Mouse (Mus musculus) left cerebral cortex, postnatal 10 days (tissue): Measurements from ENCODE around the gene Ppm1h. TPM values are rescaled to one million over a fixed set of nuclear protein-coding genes. Genes with fewer than 3 reads are reported as not detected.

ENCODE experiments used
- DNase-seq, 2 experiments: peaks; one replicate each; pipeline ENCODE4 v3.0.0; 2021 to 2022; ENCODE audit warnings: low spot score in 2 of 2, mixed read lengths in 1 of 2; ENCODE audit errors: extremely low spot score in 1 of 2
- intact Hi-C: fragments of 180-260 bp; cut with DNase I; formaldehyde crosslinking; loops from one replicate; pipeline ENCODE4 v1.15.1; 2025
- microRNA-seq: library from miRNA; unstranded; fragments of <30 nt; microRNA quantifications from one replicate; pipeline ENCODE4 v1.2.0, GENCODE M21; 2022
- total RNA-seq, 2 experiments: library from RNA; stranded (reverse); gene quantifications; 2 replicates each; pipeline ENCODE4 v1.2.3; 2021

The Ppm1h gene
- total RNA-seq, 2 experiments from 2014 or later, result 77.5 to 82.7 TPM

DNA sequence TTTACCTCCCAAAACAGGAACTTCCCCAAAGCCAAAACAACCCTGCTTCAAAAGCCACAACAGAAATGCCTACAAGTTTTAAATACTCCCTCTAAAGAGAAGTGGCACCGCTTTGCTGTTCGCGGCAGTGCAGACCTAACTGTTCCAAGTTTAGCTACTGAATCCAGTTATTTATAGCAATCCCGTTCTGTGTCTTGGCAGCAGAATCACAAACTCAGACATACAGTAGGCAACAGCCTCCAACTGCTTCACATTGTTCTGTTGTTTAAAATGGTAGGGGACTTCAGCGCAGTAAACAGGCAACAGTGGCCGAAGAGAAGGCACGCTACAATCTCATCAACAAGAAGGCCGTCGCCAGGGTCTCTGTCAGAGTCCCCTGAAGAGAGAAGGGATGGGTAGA is 312.5 kb downstream of the Ppm1h start:
- intact Hi-C loops, result no loop called here
- peak; percentile 39 to 65 for DNase-seq

DNA sequence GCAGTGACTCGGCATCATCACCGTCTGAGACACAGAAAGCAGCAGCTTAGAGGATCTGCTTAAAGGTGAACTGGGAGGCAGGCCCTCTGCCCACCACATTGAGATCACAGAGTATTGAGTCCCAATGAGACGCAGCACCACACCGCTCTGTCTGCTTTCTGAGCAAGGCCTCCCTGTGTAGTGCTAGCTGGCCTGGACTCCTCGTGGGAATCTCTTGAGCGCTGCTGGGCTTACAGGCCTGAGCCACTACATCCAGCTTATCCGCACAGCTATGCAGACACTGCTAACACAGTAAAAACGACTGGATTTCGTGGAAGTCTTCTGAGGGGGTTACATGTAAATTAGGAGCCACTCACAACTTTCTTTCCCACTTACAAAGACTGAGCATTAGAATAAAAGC is 313.1 kb downstream of the Ppm1h start:
- peak in 1 of 2 experiments; percentile 32 for DNase-seq
- intact Hi-C loops, result no loop called here

DNA sequence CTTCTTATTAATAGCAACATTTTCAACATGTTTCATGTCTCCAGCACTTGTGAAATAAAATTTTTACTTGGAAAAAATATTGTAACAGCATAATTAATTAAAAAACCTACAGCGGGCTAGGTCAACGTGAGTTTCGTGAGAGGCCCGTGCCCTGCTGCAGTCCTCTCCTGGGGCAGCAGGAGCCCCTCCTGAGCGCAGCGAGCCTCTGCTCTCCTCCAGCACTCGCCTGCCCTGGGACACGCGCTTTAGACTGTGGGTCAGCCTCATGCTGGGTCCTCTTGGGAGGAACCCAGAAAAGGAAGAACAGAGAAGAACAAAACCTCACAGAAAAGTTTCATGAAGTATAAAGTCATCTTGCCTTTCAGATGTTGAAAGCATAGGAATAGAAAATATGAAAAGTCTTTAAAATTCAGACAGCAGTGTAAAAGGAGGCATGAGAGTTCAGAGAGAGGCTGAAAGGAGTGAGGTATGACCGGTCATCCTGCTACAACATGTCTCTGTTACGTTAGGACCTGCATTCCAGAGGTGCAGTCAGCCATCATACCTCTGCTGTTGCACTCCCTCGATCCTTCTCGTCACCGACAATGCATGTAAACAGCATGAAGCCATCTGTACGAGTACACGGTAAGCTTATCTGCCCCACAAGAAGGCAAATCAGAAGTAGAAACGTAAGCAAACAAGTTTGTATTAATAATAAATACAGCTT is 316.0 kb downstream of the Ppm1h start:
- intact Hi-C loops, result no loop called here
- DNase-seq, result no peak

Small RNA genes within 50 kb of the gene (microRNA-seq; reads per million reads assigned to microRNA genes)
- gene Mir6412 (not detected), gene Mir8104 (0.86 reads per million), gene Mirlet7i (68,790 reads per million, percentile 100 among the genes with 10 or more reads in this experiment)

Other genes starting within 250 kb of the Ppm1h start
- 1 to 10 TPM; 1.8 to 2.1 TPM for gene Avpr1a, start 230.3 kb upstream of the Ppm1h start, total RNA-seq